ENCODE assay signal across 18 mouse cellular contexts in the genomic region with DNA sequence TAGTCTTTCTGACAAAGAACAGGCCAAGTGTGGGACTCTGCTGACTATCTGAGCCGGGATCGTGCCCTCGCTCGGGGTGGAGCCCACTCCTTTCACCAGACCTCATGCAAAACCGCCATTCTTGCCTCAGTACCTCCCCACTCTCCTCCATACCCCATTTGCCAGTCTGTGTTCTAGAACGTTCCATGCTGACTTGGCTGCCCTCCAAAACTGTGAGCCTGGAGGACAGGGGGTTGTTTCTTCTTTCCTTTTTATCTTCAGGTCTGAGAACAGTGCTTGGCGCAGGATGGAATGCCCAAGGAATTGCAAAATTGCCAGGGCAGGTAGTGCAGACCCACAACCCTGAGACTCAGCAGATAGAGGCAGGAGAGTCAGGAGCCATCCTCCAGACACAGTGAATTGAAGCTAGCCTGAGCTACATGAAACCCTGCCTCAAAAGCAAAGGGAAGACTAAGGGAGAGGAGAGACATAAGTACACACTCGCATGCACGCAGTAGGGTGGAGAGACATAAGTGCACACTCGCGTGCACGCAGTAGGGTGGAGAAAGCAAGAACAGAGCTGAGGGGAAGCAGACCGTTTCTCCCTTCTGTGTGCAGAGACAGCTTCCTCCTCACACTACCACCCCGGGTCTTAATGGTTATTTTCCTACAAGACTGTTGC.
DNase-seq lines count a peak whose midpoint lies in the region; ATAC-seq lines count a peak whose summit lies in the region.
"Had no signal": no experiment of that assay in that cellular context is flagged by ENCODE, and none has a peak within 500 bp of the region (broad histone marks: within the 10 kb centered on the region; RNA-seq: fewer than 3 reads in every experiment).

No protein-coding gene starts in this region.

- H3K9ac ChIP-seq in kidney, embryonic 16.5 days (replicated peaks; ENCODE audit: low read length) = no peak overlapping the region
- no peak overlapping the region for H3K9ac ChIP-seq in heart, embryonic 16.5 days (ENCODE audit: low read length)
- H3K9ac ChIP-seq: embryonic facial prominence, embryonic 15.5 days; forebrain, embryonic 12.5 days; hindbrain, embryonic 14.5 days; midbrain, embryonic 15.5 days had no signal

- intact Hi-C loops in heart, postnatal 14 days (cut with DNase I) = no loop called here

- H3K27me3 ChIP-seq in kidney, embryonic 16.5 days (ENCODE audit: insufficient read depth, low read length) = no peaks in the 10 kb centered on the region
- no peaks in the 10 kb centered on the region for H3K27me3 ChIP-seq in heart, embryonic 16.5 days (ENCODE audit: control insufficient read depth, insufficient read depth, low read length)
- H3K27me3 ChIP-seq: midbrain, embryonic 15.5 days had no signal

- 73% methylated on average over 14 of the region's 14 CpGs for WGBS in kidney, embryonic 16.5 days
- 64% methylated on average over 14 of the region's 14 CpGs for WGBS in heart, embryonic 16.5 days

- H3K4me3 ChIP-seq in kidney, embryonic 16.5 days (ENCODE audit: low read length) = no peak overlapping the region
- no peak overlapping the region for H3K4me3 ChIP-seq in heart, embryonic 16.5 days (ENCODE audit: low read length)
- H3K4me3 ChIP-seq: embryonic facial prominence, embryonic 15.5 days; forebrain, embryonic 12.5 days; midbrain, embryonic 15.5 days had no signal

- H3K4me2 ChIP-seq in kidney, embryonic 16.5 days (replicated peaks; ENCODE audit: low read depth, low read length) = no peak overlapping the region
- no peak overlapping the region for H3K4me2 ChIP-seq in heart, embryonic 16.5 days (ENCODE audit: low read depth, low read length)
- H3K4me2 ChIP-seq: embryonic facial prominence, embryonic 15.5 days; forebrain, embryonic 12.5 days; hindbrain, embryonic 14.5 days; midbrain, embryonic 15.5 days had no signal

- peaks cover 16% of the 10 kb centered on the region; the same call in 1 of the 2 replicates for H3K4me1 ChIP-seq in kidney, embryonic 16.5 days (ENCODE audit: insufficient read depth, low read length)
- peaks cover 34% of the 10 kb centered on the region for H3K4me1 ChIP-seq in heart, embryonic 16.5 days (ENCODE audit: control insufficient read depth, insufficient read depth, low read length)

- H3K27ac ChIP-seq in kidney, embryonic 16.5 days (ENCODE audit: low read length) = peak overlapping the region; percentile 11; the same call in 1 of the 2 replicates
- H3K27ac ChIP-seq in heart, embryonic 16.5 days (ENCODE audit: low read length) = peak overlapping the region; percentile 72
- H3K27ac ChIP-seq: embryonic facial prominence, embryonic 15.5 days; forebrain, embryonic 12.5 days; hindbrain, embryonic 14.5 days; macrophage; midbrain, embryonic 15.5 days had no signal

- no peak for ATAC-seq in kidney, embryonic 16.5 days (ENCODE audit: low FRiP score, low TSS enrichment)
- peak; percentile 28; the same call in 1 of the 2 replicates for ATAC-seq in heart, embryonic 16.5 days (replicated peaks; ENCODE audit: extremely low read depth, insufficient read depth, low FRiP score)
- ATAC-seq in CD4-positive, CD25-positive, alpha-beta regulatory T cell, adult 4 months = no peak
- ATAC-seq: midbrain, embryonic 15.5 days had no signal

- peak; percentile 84 for DNase-seq in heart, adult 11 months
- no peak for DNase-seq in heart, postnatal 14 days
- DNase-seq in kidney, postnatal 4 days = no peak
- peak; percentile 17 for DNase-seq in cerebellum, adult 9-11 months
- DNase-seq in embryo, embryonic 10.5 days (ENCODE audit: low spot score) = no peak
- DNase-seq: B cell, adult 2 months; kidney, adult 8-10 months; layer of hippocampus, postnatal 36 days; lung, adult 18-20 months; right cerebral cortex, adult 18-20 months had no signal

- no peaks in the 10 kb centered on the region for H3K36me3 ChIP-seq in kidney, embryonic 16.5 days (ENCODE audit: insufficient read depth, low read length)
- no peaks in the 10 kb centered on the region for H3K36me3 ChIP-seq in heart, embryonic 16.5 days (ENCODE audit: control insufficient read depth, insufficient read depth)
- H3K36me3 ChIP-seq: embryonic facial prominence, embryonic 15.5 days; forebrain, embryonic 12.5 days; midbrain, embryonic 15.5 days had no signal

- no peaks in the 10 kb centered on the region for H3K9me3 ChIP-seq in kidney, embryonic 16.5 days (ENCODE audit: low read length)
- H3K9me3 ChIP-seq in heart, embryonic 16.5 days (replicated peaks; ENCODE audit: control insufficient read depth, low read length) = no peaks in the 10 kb centered on the region
- H3K9me3 ChIP-seq: embryonic facial prominence, embryonic 15.5 days; forebrain, embryonic 12.5 days; midbrain, embryonic 15.5 days had no signal

Comparison
In these comparisons a context has a peak if more than half of its experiments do, and no peak if none do; other contexts are left out.
1. DNase-seq: peak in heart, adult 11 months (single experiment) and cerebellum, adult 9-11 months (single experiment); none in heart, postnatal 14 days (0 of 2), kidney, postnatal 4 days (0 of 2) and embryo, embryonic 10.5 days (single experiment).